Mouse (Mus musculus): Measurements from ENCODE around the gene Shb. TPM values are rescaled to one million over a fixed set of nuclear protein-coding genes. Genes with fewer than 3 reads are reported as not detected.

Shb gene
- polyA plus RNA-seq, 1 experiment = 11.4 TPM

GRCm38 (mm10) chr4:45489141-45490035 lies 42.9 kb downstream of the Shb start:
- Histone ChIP-seq H3K27ac (ENCODE audit: insufficient read depth, low read length) (peak overlapping the region; percentile 92), H3K4me1 (ENCODE audit: control insufficient read depth, insufficient read depth, low read length) (peaks cover 46% of the 10 kb centered on the region), H3K4me3 (ENCODE audit: insufficient read depth, low read length) (no peak overlapping the region)
- TF ChIP-seq CTCF (IDR thresholded peaks at IDR 0.05; ENCODE audit: borderline replicate concordance, insufficient read depth, low read length) (no peak), POLR2A (IDR thresholded peaks at IDR 0.05; ENCODE audit: low read depth, low read length) (peak; percentile 15; the same call in 1 of the 2 replicates)

- Histone ChIP-seq H3K4me1 (ENCODE audit: control insufficient read depth, insufficient read depth, low read length) (peaks cover 39% of the 10 kb centered on the region), H3K4me3 (ENCODE audit: insufficient read depth, low read length) (no peak overlapping the region)
- TF ChIP-seq CTCF (IDR thresholded peaks at IDR 0.05; ENCODE audit: borderline replicate concordance, insufficient read depth, low read length) = no peak
- TF ChIP-seq POLR2A (IDR thresholded peaks at IDR 0.05; ENCODE audit: low read depth, low read length) = no peak
Measured at GRCm38 (mm10) chr4:45487681-45488081, 44.6 kb downstream of the Shb start.

GRCm38 (mm10) chr4:45485024-45485423 lies 47.2 kb downstream of the Shb start:
- TF ChIP-seq POLR2A (IDR thresholded peaks at IDR 0.05; ENCODE audit: low read depth, low read length) (no peak), CTCF (IDR thresholded peaks at IDR 0.05; ENCODE audit: borderline replicate concordance, insufficient read depth, low read length) (no peak)
- no peak overlapping the region for H3K4me3 ChIP-seq (ENCODE audit: insufficient read depth, low read length)
- H3K4me1 ChIP-seq (ENCODE audit: control insufficient read depth, insufficient read depth, low read length) = peaks cover 20% of the 10 kb centered on the region
- H3K27ac ChIP-seq (ENCODE audit: insufficient read depth, low read length) = no peak overlapping the region

More at GRCm38 (mm10) chr4:45487681-45488081, 44.6 kb downstream of the Shb start:
- H3K27ac ChIP-seq (ENCODE audit: insufficient read depth, low read length) = no peak overlapping the region

- TF ChIP-seq CTCF (IDR thresholded peaks at IDR 0.05; ENCODE audit: borderline replicate concordance, insufficient read depth, low read length) = no peak
- H3K4me1 ChIP-seq (ENCODE audit: control insufficient read depth, insufficient read depth, low read length) = peaks cover 14% of the 10 kb centered on the region
- H3K4me3 ChIP-seq (ENCODE audit: insufficient read depth, low read length) = no peak overlapping the region
- H3K27ac ChIP-seq (ENCODE audit: insufficient read depth, low read length) = 0 out of 2 replicates have a peak overlapping the region, but pooled peaks have one; percentile 7
Measured at GRCm38 (mm10) chr4:45483271-45484245, 48.7 kb downstream of the Shb start.

GRCm38 (mm10) chr4:45482271-45482670 lies 50.0 kb downstream of the Shb start:
- Histone ChIP-seq H3K27ac (ENCODE audit: insufficient read depth, low read length) (no peak overlapping the region), H3K4me3 (ENCODE audit: insufficient read depth, low read length) (no peak overlapping the region), H3K4me1 (ENCODE audit: control insufficient read depth, insufficient read depth, low read length) (peaks cover 11% of the 10 kb centered on the region)
- no peak for TF ChIP-seq CTCF (IDR thresholded peaks at IDR 0.05; ENCODE audit: borderline replicate concordance, insufficient read depth, low read length)
- TF ChIP-seq POLR2A (IDR thresholded peaks at IDR 0.05; ENCODE audit: low read depth, low read length) = no peak

- Histone ChIP-seq H3K4me1 (ENCODE audit: control insufficient read depth, insufficient read depth, low read length) (peaks cover 11% of the 10 kb centered on the region), H3K27ac (ENCODE audit: insufficient read depth, low read length) (no peak overlapping the region), H3K4me3 (ENCODE audit: insufficient read depth, low read length) (no peak overlapping the region)
- TF ChIP-seq CTCF (IDR thresholded peaks at IDR 0.05; ENCODE audit: borderline replicate concordance, insufficient read depth, low read length) (no peak), POLR2A (IDR thresholded peaks at IDR 0.05; ENCODE audit: low read depth, low read length) (no peak)
Measured at GRCm38 (mm10) chr4:45481431-45481830, 50.8 kb downstream of the Shb start.

GRCm38 (mm10) chr4:45480595-45480994 lies 51.7 kb downstream of the Shb start:
- Histone ChIP-seq H3K4me1 (ENCODE audit: control insufficient read depth, insufficient read depth, low read length) (peaks cover 17% of the 10 kb centered on the region), H3K4me3 (ENCODE audit: insufficient read depth, low read length) (no peak overlapping the region), H3K27ac (ENCODE audit: insufficient read depth, low read length) (no peak overlapping the region)
- TF ChIP-seq POLR2A (IDR thresholded peaks at IDR 0.05; ENCODE audit: low read depth, low read length) (no peak), CTCF (IDR thresholded peaks at IDR 0.05; ENCODE audit: borderline replicate concordance, insufficient read depth, low read length) (no peak)

GRCm38 (mm10) chr4:45479433-45479832 lies 52.8 kb downstream of the Shb start:
- Histone ChIP-seq H3K4me3 (ENCODE audit: insufficient read depth, low read length) (no peak overlapping the region), H3K27ac (ENCODE audit: insufficient read depth, low read length) (no peak overlapping the region), H3K4me1 (ENCODE audit: control insufficient read depth, insufficient read depth, low read length) (peaks cover 24% of the 10 kb centered on the region)
- no peak for TF ChIP-seq POLR2A (IDR thresholded peaks at IDR 0.05; ENCODE audit: low read depth, low read length)
- no peak for TF ChIP-seq CTCF (IDR thresholded peaks at IDR 0.05; ENCODE audit: borderline replicate concordance, insufficient read depth, low read length)

GRCm38 (mm10) chr4:45478178-45478577 lies 54.1 kb downstream of the Shb start:
- Histone ChIP-seq H3K4me1 (ENCODE audit: control insufficient read depth, insufficient read depth, low read length) (peaks cover 18% of the 10 kb centered on the region), H3K4me3 (ENCODE audit: insufficient read depth, low read length) (no peak overlapping the region), H3K27ac (ENCODE audit: insufficient read depth, low read length) (no peak overlapping the region)
- no peak for TF ChIP-seq POLR2A (IDR thresholded peaks at IDR 0.05; ENCODE audit: low read depth, low read length)
- TF ChIP-seq CTCF (IDR thresholded peaks at IDR 0.05; ENCODE audit: borderline replicate concordance, insufficient read depth, low read length) = no peak

All from embryonic fibroblast, embryonic 13.5 days (primary cell).